Mouse (Mus musculus): ENCODE results near the gene Gtf3a. TPM values are rescaled to one million over a fixed set of nuclear protein-coding genes. Genes with fewer than 3 reads are reported as not detected.
"Not testable (repeated sequence)": the region's sequence is repeated elsewhere in the genome, so short reads cannot be mapped to it uniquely, and the experiment has no call there.

Gene Gtf3a
- polyA plus RNA-seq, 1 experiment from 2014 or later, result 42.7 TPM

DNA sequence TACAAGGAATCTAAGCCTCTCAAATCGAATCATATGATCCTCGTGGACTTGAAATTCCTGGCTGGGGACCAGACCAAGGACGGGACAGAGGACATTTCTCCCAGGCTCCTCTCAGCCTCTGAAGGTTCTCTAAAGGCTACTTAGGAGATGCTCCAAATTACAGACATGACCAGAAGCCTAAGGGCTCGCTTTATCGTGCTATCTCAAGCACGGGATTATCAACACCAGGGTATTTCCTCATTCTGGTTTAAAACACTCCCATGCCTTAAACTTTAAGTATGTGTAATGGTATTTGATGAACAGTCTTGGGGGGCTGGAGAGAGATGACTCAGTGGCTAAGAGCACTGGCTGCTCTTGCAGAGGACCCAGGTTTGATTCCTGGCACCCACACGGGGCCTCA lies 17.0 kb upstream of the Gtf3a start:
- Histone ChIP-seq H3K27me3 (ENCODE audit: control insufficient read depth, insufficient read depth, low read depth, low read length) (no peaks in the 10 kb centered on the region), H3K36me3 (ENCODE audit: control insufficient read depth, insufficient read depth) (no peaks in the 10 kb centered on the region), H3K4me2 (ENCODE audit: low read depth, low read length) (no peak overlapping the region), H3K9me3 (replicated peaks; ENCODE audit: control insufficient read depth, low read length) (no peaks in the 10 kb centered on the region), H3K4me1 (ENCODE audit: control insufficient read depth, low read depth, low read length) (no peaks in the 10 kb centered on the region), H3K27ac (ENCODE audit: low read length) (no peak overlapping the region), H3K4me3 (ENCODE audit: low read depth, low read length) (no peak overlapping the region), H3K9ac (ENCODE audit: low read depth, low read length) (no peak overlapping the region)
- 53% methylated on average over 7 of the region's 7 CpGs for WGBS (ENCODE audit: insufficient replicate concordance)
- ATAC-seq (ENCODE audit: low read depth), result no peak

DNA sequence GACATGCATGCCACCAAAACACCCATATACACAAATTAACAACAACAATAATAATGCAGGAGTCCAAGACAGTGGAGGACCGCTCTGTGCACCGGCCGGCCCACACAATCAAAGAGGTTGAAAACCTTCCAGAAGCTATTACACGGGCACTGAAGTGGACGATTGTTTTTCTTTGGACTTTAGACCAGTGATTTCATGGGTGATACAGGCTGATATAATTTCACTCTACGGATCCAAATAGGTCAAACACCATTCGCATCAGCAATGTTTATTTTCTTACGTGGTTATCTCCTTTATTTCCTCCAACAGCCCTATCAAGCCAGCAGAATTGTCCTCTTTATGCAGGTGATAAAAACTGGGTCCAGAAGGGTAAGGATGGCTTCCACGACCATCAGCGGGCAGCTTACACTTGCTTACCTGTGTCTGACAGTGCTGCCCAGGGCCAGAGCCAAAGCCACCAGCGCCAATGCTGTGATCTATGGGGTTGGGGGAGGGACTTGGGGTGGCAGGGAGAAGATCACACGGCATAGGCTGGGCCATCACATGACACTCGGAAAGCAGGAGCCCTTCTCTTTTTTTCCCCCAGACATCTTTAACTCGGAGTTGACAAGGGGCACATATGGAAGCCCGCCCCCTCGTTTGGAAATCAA lies 16.4 kb upstream of the Gtf3a start:
- ATAC-seq (ENCODE audit: low read depth), result no peak
- WGBS (ENCODE audit: insufficient replicate concordance), result 62% methylated on average over 16 of the region's 16 CpGs

DNA sequence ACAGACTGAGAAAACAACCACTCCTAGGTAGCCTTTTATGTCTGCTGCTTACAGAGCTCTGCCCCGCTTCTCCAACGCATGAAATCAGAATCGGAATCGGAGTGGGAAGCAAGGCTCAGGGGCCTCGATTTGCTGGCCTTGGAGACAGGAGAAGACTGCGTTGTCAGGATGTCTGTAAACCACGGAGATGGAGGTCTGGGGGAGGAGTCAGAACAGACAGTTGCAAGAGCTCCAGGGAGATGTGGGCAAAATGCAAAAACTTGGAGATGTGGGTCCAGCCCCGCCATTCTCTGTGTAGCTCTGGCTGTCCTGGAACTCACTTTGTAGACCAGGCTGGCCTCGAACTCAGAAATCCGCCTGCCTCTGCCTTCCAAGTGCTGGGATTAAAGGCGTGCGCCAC lies 15.0 kb upstream of the Gtf3a start:
- no peaks in the 10 kb centered on the region for H3K36me3 ChIP-seq (ENCODE audit: control insufficient read depth, insufficient read depth)
- H3K9me3 ChIP-seq (replicated peaks; ENCODE audit: control insufficient read depth, low read length), result no peaks in the 10 kb centered on the region
- no peaks in the 10 kb centered on the region for H3K27me3 ChIP-seq (ENCODE audit: control insufficient read depth, insufficient read depth, low read depth, low read length)
- H3K4me2 ChIP-seq (ENCODE audit: low read depth, low read length), result no peak overlapping the region
- H3K27ac ChIP-seq (ENCODE audit: low read length), result no peak overlapping the region
- no peak for ATAC-seq (ENCODE audit: low read depth)
- no peak overlapping the region for H3K4me3 ChIP-seq (ENCODE audit: low read depth, low read length)
- 63% methylated on average over 12 of the region's 12 CpGs for WGBS (ENCODE audit: insufficient replicate concordance)
- no peak overlapping the region for H3K9ac ChIP-seq (ENCODE audit: low read depth, low read length)
- no peaks in the 10 kb centered on the region for H3K4me1 ChIP-seq (ENCODE audit: control insufficient read depth, low read depth, low read length)

More for the DNA sequence above, 16.4 kb upstream of the Gtf3a start:
- Histone ChIP-seq H3K4me1 (ENCODE audit: control insufficient read depth, low read depth, low read length) (no peaks in the 10 kb centered on the region), H3K9ac (ENCODE audit: low read depth, low read length) (no peak overlapping the region), H3K27me3 (ENCODE audit: control insufficient read depth, insufficient read depth, low read depth, low read length) (no peaks in the 10 kb centered on the region), H3K4me2 (ENCODE audit: low read depth, low read length) (no peak overlapping the region), H3K27ac (ENCODE audit: low read length) (no peak overlapping the region), H3K36me3 (ENCODE audit: control insufficient read depth, insufficient read depth) (no peaks in the 10 kb centered on the region), H3K9me3 (replicated peaks; ENCODE audit: control insufficient read depth, low read length) (no peaks in the 10 kb centered on the region), H3K4me3 (ENCODE audit: low read depth, low read length) (no peak overlapping the region)

DNA sequence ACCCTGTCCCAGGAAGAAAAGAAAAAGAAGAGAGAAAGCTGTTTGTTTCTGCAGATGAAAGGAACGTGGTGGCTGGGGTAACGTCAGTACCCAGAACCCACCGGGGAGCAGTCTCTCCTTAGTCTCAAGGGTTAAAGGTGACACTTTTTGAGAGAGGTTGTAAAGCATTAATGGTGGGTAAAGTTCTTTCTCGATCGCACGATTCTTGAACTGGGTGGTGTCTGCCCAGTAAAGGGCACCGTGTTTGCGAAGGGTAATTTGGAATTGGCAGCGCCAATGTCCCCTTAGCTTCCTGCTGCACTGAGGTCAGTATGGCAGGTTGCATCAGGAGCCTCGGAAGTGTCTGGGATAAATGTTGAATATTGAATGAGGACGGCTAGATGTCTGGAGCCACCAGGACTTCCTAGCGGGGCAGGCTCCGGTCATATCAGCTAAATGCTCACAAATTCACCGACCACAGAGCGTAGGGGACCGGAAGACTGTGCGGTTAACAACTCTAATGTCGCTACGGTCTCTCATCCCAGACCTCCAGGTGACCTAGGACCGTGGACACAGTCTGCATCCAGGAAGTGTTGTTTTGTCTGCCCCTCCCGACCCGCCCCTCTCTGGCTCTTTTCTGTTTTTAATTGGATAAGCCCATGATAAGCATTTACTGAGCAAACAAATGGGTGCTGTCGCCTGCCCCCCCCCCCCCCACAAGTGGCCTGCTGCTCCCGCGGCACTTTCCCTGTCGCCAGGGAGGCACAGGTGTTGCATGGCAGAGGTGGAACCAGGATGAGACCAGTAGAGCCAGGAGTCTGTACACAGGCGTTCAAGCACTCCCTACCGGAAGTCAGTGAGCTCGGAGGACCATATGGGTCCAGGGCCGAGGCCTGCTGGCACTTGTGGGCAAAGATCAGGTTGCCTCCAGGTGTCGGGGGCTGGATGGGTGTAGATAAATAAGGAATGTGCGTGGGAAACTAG lies 10.6 kb upstream of the Gtf3a start:
- H3K27ac ChIP-seq (ENCODE audit: low read length), result no peak overlapping the region
- H3K4me3 ChIP-seq (ENCODE audit: low read depth, low read length), result no peak overlapping the region
- no peak overlapping the region for H3K4me2 ChIP-seq (ENCODE audit: low read depth, low read length)
- H3K27me3 ChIP-seq (ENCODE audit: control insufficient read depth, insufficient read depth, low read depth, low read length), result no peaks in the 10 kb centered on the region
- 69% methylated on average over 32 of the region's 32 CpGs for WGBS (ENCODE audit: insufficient replicate concordance)
- no peaks in the 10 kb centered on the region for H3K4me1 ChIP-seq (ENCODE audit: control insufficient read depth, low read depth, low read length)
- H3K36me3 ChIP-seq (ENCODE audit: control insufficient read depth, insufficient read depth), result no peaks in the 10 kb centered on the region
- no peak for ATAC-seq (ENCODE audit: low read depth)
- no peaks in the 10 kb centered on the region; the same call in 1 of the 2 replicates for H3K9me3 ChIP-seq (replicated peaks; ENCODE audit: control insufficient read depth, low read length)
- no peak overlapping the region for H3K9ac ChIP-seq (ENCODE audit: low read depth, low read length)

DNA sequence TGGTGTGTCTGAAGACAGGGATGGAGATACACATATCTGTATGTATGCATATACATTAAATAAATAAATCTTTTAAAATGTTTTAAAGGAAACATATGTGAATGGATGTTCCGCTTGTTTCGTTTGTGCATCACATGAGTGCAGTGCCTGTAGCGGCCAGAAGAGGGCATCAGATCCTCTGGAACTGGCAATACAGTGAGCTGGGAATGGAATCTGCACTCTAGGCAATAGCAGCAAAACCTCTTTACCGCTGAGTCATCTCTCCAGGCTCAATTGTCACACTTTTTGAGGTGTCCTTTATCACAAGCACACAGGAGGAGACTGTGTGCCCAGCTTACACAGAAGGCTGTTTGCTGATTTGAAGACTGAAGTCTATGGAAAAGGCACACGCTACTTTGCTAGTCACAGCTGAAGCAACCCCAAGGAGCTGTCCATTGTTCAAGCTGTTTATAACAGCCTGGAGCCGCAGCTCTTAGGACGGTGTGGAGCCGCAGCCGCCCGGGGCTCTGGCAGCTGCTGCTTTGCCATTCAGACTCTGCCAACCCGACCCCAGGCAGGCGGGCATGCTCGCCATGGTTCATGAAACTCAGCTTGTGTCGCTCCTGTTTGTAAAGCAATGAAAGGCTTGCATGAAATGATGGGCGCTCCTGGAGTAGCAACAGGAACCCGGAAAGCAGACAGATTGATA lies 9.2 kb upstream of the Gtf3a start:
- no peak for ATAC-seq (ENCODE audit: low read depth)
- H3K9ac ChIP-seq (ENCODE audit: low read depth, low read length), result no peak overlapping the region
- H3K4me2 ChIP-seq (ENCODE audit: low read depth, low read length), result no peak overlapping the region
- no peaks in the 10 kb centered on the region for H3K27me3 ChIP-seq (ENCODE audit: control insufficient read depth, insufficient read depth, low read depth, low read length)
- no peak overlapping the region for H3K27ac ChIP-seq (ENCODE audit: low read length)
- no peaks in the 10 kb centered on the region; the same call in 1 of the 2 replicates for H3K9me3 ChIP-seq (replicated peaks; ENCODE audit: control insufficient read depth, low read length)
- WGBS (ENCODE audit: insufficient replicate concordance), result 77% methylated on average over 16 of the region's 16 CpGs
- no peaks in the 10 kb centered on the region for H3K4me1 ChIP-seq (ENCODE audit: control insufficient read depth, low read depth, low read length)
- H3K36me3 ChIP-seq (ENCODE audit: control insufficient read depth, insufficient read depth), result no peaks in the 10 kb centered on the region
- H3K4me3 ChIP-seq (ENCODE audit: low read depth, low read length), result no peak overlapping the region

DNA sequence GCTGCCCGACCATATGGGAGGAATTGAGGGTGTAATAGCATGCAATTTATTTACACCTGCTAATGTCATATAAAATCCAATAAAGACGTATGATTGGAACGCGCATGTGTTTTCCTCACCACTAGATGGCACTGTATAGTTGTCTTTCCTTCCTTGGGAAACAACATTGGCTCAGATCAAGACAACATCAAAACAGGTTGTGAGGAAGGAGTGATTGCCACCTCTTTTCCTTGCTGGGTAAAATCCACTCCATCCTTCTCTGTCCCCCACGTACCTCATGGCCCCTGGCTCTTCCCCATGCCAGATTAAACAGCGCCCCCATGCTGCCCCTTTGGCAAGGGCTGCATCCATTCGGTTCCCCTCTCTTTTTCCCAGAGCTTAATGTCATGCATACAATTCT lies 8.2 kb upstream of the Gtf3a start:
- H3K9ac ChIP-seq (ENCODE audit: low read depth, low read length), result no peak overlapping the region
- WGBS (ENCODE audit: insufficient replicate concordance), result 20% methylated on average over 7 of the region's 7 CpGs
- peaks cover 3% of the 10 kb centered on the region for H3K9me3 ChIP-seq (replicated peaks; ENCODE audit: control insufficient read depth, low read length)
- no peaks in the 10 kb centered on the region for H3K27me3 ChIP-seq (ENCODE audit: control insufficient read depth, insufficient read depth, low read depth, low read length)
- H3K27ac ChIP-seq (ENCODE audit: low read length), result no peak overlapping the region
- H3K4me3 ChIP-seq (ENCODE audit: low read depth, low read length), result no peak overlapping the region
- ATAC-seq (ENCODE audit: low read depth), result no peak
- no peaks in the 10 kb centered on the region for H3K36me3 ChIP-seq (ENCODE audit: control insufficient read depth, insufficient read depth)
- no peaks in the 10 kb centered on the region for H3K4me1 ChIP-seq (ENCODE audit: control insufficient read depth, low read depth, low read length)
- H3K4me2 ChIP-seq (ENCODE audit: low read depth, low read length), result no peak overlapping the region

DNA sequence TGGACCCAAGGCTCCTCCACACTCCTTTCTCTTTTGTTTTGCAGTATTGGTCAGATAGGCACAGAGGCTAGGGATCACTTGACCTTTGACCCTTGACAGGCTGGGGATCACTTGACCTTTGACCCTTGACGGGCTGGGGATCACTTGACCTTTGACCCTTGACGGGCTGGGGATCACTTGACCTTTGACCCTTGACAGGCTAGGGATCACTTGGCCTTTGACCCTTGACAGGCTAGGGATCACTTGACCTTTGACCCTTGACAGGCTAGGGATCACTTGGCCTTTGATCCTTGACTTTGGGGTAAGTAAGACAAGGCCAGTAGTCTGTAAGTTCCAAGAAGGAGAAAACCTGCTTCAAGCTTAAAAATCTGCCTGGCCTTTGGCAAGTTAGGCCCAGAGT lies 6.5 kb upstream of the Gtf3a start:
- not testable (repeated sequence) for ATAC-seq (ENCODE audit: low read depth); H3K4me1 ChIP-seq (ENCODE audit: control insufficient read depth, low read depth, low read length); H3K4me2 ChIP-seq (ENCODE audit: low read depth, low read length); H3K9me3 ChIP-seq (replicated peaks; ENCODE audit: control insufficient read depth, low read length); H3K9ac ChIP-seq (ENCODE audit: low read depth, low read length); H3K4me3 ChIP-seq (ENCODE audit: low read depth, low read length); H3K27ac ChIP-seq (ENCODE audit: low read length); H3K36me3 ChIP-seq (ENCODE audit: control insufficient read depth, insufficient read depth); H3K27me3 ChIP-seq (ENCODE audit: control insufficient read depth, insufficient read depth, low read depth, low read length)
- WGBS (ENCODE audit: insufficient replicate concordance), result 47% methylated on average over 2 of the region's 2 CpGs

DNA sequence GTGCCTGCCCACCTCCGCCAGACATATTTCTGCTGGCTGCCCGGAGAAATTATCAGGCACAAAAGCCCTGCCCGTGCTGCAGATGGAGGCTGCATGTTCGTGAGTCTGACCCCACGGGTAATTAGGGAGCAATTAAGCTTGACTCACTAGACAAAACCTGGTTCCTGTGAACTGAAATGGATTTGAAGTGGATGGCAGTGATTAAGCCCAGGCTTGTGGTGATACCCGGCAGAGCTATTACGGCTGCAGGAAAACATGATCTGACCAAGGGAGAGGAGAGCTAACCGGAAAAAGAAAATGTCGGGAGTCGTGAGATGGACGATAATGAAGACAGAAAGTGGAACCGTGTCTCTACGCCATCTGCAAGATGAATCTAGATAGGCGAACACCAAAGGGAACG lies 5.5 kb upstream of the Gtf3a start:
- no peaks in the 10 kb centered on the region for H3K27me3 ChIP-seq (ENCODE audit: control insufficient read depth, insufficient read depth, low read depth, low read length)
- H3K27ac ChIP-seq (ENCODE audit: low read length), result no peak overlapping the region
- H3K9me3 ChIP-seq (replicated peaks; ENCODE audit: control insufficient read depth, low read length), result peaks cover 3% of the 10 kb centered on the region
- H3K9ac ChIP-seq (ENCODE audit: low read depth, low read length), result no peak overlapping the region
- no peak overlapping the region for H3K4me3 ChIP-seq (ENCODE audit: low read depth, low read length)
- no peaks in the 10 kb centered on the region for H3K36me3 ChIP-seq (ENCODE audit: control insufficient read depth, insufficient read depth)
- H3K4me1 ChIP-seq (ENCODE audit: control insufficient read depth, low read depth, low read length), result peaks cover under 1% of the 10 kb centered on the region; the same call in 1 of the 2 replicates
- 58% methylated on average over 15 of the region's 15 CpGs for WGBS (ENCODE audit: insufficient replicate concordance)
- H3K4me2 ChIP-seq (ENCODE audit: low read depth, low read length), result no peak overlapping the region
- no peak for ATAC-seq (ENCODE audit: low read depth)

Measured in liver, embryonic 16.5 days (tissue).